Mouse (Mus musculus): ENCODE results near the gene Fbxw20. TPM values are rescaled to one million over a fixed set of nuclear protein-coding genes. Genes with fewer than 3 reads are reported as not detected.

Gene Fbxw20
- not detected in 2 replicates for polyA plus RNA-seq (2015; fragmentation: Nextera tagmentation; extraction: Ambion mirVana)

DNA sequence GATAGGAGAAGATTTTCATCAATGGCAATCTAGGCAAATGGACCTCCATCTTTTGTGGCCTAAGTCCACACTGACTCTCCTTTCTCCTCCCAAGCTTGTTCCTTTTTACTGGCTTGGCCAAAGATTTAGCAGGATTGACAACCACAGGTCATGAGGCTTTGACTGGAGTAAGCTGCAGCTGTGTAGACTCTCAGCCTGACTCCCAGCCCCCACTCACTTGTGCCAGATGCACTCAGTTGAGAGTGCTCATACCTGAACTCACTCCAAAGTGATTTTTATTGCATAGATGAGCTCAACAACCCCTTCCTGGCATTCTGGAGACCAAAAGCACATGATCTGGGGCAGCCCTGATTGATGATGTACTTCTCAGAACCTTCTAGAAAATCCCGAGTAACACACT is at the start of gene Fbxw20:
Fbxw20 (minus strand) TSS at position 101 of the 400 bp plus-strand sequence.

DNA sequence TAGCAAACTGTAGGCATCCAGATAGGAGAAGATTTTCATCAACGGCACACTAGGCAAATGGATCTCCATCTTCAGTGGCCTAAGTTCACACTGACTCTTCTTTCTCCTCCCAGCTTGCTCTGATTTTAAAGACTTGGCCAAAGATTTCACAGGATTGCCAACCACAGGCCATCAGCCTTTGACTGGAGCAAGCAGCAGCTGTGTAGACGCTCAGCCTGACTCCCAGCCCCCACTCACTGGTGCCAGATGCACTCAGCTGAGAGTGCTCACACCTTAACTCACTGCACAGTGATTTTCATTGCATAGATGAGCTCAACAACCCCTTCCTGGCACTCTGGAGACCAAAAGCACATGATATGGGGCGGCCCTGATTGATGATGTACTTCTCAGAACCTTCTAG is 38.7 kb downstream of the Fbxw20 start, which contains the start of gene Fbxw13:
Fbxw13 (minus strand) TSS at position 101 of the 400 bp plus-strand sequence.

Other genes starting within 250 kb of the Fbxw20 start
- 0.51 and 0.61 TPM in 2 replicates for gene Ucn2, start 248.7 kb downstream of the Fbxw20 start, polyA plus RNA-seq (2015; fragmentation: Nextera tagmentation; extraction: Ambion mirVana)
- gene Pfkfb4, start 243.0 kb downstream of the Fbxw20 start, polyA plus RNA-seq (2015; fragmentation: Nextera tagmentation; extraction: Ambion mirVana): 13.6 and 15.3 TPM in 2 replicates
- 64.2 and 86.5 TPM in 2 replicates for gene Shisa5, start 196.2 kb downstream of the Fbxw20 start, polyA plus RNA-seq (2015; fragmentation: Nextera tagmentation; extraction: Ambion mirVana)
- 17.5 and 25.8 TPM in 2 replicates for gene Trex1, start 175.0 kb downstream of the Fbxw20 start, polyA plus RNA-seq (2015; fragmentation: Nextera tagmentation; extraction: Ambion mirVana)
- 11.9 and 14.8 TPM in 2 replicates for gene Atrip, start 160.6 kb downstream of the Fbxw20 start, polyA plus RNA-seq (2015; fragmentation: Nextera tagmentation; extraction: Ambion mirVana)
- 10.7 and 11.2 TPM in 2 replicates for gene Ccdc51, start 152.3 kb downstream of the Fbxw20 start, polyA plus RNA-seq (2015; fragmentation: Nextera tagmentation; extraction: Ambion mirVana)
- 450 and 492 TPM in 2 replicates for gene Tma7, start 152.2 kb downstream of the Fbxw20 start, polyA plus RNA-seq (2015; fragmentation: Nextera tagmentation; extraction: Ambion mirVana)
- 0.88 and 1.3 TPM in 2 replicates for gene Plxnb1, start 139.4 kb downstream of the Fbxw20 start, polyA plus RNA-seq (2015; fragmentation: Nextera tagmentation; extraction: Ambion mirVana)
- gene Fbxw21, start 72.7 kb downstream of the Fbxw20 start, polyA plus RNA-seq (2015; fragmentation: Nextera tagmentation; extraction: Ambion mirVana): not detected in 2 replicates
- gene Fbxw13, start 38.8 kb downstream of the Fbxw20 start, polyA plus RNA-seq (2015; fragmentation: Nextera tagmentation; extraction: Ambion mirVana): 0.10 TPM in 1 of 2 replicates, not detected in the other
- not detected in 2 replicates for gene Fbxw14, start 52.9 kb upstream of the Fbxw20 start, polyA plus RNA-seq (2015; fragmentation: Nextera tagmentation; extraction: Ambion mirVana)
- not detected in 2 replicates for gene Fbxw28, start 104.9 kb upstream of the Fbxw20 start, polyA plus RNA-seq (2015; fragmentation: Nextera tagmentation; extraction: Ambion mirVana)
- not detected in 2 replicates for gene Fbxw22, start 169.5 kb upstream of the Fbxw20 start, polyA plus RNA-seq (2015; fragmentation: Nextera tagmentation; extraction: Ambion mirVana)
- gene Fbxw16, start 214.4 kb upstream of the Fbxw20 start, polyA plus RNA-seq (2015; fragmentation: Nextera tagmentation; extraction: Ambion mirVana): not detected in 2 replicates